Mouse (Mus musculus) spleen, postnatal 36 days (tissue): Measurements from ENCODE around the gene Ntpcr.

Experiments
- DNase-seq, 2 experiments: peaks; one replicate each; pipeline ENCODE4 v3.0.0; 2022; ENCODE audit warnings: low spot score in 2 of 2, mixed read lengths in 1 of 2

Ntpcr gene

DNA sequence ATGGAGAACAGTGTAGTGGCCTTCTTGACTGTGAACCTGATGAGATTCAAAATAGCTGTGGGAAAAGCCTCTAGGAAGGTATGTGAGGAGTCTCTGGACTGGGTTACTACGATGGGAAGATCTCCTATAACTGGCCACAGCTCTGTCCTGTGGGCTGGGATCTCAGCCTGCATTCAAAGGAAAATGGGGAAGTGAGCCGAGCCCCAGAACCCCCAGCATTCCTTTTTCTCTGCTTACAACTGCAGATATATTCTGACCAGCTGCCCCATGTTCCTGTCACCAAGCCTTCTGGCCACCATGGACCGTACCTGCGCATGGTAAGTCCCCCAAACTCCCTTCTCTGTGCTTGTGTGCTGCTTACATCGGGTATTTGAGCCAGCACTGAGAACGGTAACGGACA is at the start of gene Ntpcr:
Gene Ntpcr, plus strand, starts transcription at position 218 of the 400 bp plus-strand sequence.
- DNase-seq = no peak

DNA sequence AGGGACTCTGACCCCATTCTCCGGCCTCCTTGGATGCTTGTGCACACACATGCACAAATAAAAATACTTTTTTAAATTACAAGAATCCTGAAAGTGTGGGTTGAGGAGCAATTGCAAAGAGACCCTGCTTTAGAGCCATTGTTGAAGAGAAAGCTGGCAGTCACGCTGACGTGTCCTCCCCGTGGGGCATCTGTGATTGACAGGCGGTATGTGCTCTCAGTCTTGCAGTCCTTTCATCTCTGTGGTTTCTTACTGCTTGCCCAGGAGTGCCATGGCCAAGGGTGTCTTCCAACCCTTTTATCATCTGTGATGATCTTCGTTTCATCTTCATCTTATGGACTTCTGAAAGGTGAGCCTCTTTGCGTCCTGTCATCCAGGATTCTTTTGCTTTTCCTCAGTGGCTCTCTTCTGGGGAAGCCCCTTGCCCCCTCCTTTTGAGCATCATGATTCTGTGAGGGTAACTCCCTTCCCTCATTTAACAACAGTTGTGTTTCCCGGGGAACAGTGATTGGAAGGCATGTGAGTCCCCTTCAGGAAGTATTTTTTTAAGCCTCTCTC is 48.8 kb upstream of the Ntpcr start:
- no peak for DNase-seq

DNA sequence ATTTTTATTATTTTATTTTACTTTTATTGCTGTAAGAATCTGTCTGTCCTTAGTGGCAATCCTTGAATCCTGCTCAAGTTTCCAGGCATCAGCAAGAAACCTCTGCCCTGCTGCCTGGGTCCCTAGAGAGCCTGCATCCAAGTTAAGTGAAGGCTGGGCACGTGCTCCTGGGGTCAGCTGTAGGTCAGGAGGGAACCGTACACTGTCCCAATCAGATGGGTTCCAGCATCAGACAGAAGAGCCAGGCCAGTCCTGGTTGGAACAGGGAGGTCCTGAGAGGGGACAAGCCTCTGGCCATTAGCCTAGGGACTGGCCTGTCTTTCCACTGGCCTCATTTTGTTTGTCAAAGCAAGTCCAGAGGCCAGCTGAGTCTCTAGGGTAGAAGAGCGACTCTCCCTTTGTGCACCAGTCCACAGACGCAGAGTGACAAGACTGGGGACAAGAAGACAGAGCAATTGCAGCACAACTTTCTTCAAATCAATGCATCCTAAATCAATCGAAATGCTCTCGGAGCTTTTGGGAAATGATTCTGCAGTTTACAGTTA is 44.5 kb upstream of the Ntpcr start:
- DNase-seq = no peak

DNA sequence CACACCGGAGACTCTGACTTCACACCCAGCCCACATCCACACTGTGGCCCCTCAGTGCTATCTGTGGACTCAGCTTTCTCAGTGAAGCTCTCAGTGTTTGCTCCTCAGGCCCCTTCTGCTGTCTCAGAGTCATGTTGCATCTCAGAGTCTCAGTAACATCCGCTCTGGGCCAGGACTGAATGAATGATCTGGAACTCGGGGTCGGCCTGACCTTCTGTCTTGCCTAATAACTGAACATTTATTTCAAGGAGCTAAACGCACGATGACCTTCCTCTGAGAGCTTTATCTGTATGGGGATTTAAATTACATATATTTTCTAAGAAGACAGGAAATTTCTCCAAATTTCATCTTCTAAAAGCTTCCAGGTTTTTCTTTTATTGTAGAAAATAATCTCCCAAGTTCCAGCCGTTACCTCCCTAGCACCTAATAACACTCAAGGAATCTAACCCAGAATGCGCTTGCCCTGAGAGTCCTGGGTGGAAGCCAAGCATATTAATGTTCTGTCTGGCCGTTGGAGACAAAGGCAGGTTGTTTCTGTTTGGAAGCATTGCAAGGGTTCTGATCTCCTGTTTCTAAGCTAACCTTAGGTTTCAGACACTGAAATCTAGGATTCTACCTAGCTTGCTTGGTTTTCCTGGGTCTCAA is 43.4 kb upstream of the Ntpcr start:
- DNase-seq = no peak

DNA sequence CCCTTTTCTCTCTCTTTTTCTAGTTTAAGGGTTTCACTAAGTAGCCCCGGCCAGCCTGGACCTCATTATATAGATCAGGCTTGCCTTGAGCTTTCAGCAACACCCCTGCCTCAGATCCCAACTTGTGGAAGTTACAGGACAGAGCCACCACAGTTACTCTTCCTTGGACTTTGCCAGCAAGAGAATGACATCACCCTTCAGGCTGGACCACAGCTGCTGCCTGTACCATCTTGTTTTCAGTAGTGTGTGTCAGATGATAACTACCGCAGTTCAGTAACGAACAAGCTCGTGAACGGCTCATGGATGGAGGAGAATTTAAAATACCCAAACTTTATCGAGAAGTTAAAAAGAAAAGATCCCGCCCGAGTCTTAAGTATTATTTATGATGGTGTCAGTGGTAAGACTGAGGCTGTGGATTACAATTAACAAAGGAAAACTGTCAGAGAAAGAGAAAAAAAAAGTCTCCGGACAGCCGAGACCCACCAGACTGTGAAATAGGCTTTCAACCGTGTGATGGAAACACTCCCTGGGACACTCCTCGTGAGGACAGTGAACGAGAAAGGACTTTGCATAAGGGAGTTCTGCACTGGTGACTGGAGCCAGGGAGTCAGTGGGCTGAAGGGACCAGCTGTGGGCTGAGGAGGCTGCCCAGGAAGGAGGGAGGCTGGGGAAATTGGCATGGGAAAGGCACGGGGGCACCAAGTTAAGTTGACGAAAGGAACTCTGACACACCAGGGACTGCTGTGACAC is 39.4 kb upstream of the Ntpcr start:
- no peak for DNase-seq

DNA sequence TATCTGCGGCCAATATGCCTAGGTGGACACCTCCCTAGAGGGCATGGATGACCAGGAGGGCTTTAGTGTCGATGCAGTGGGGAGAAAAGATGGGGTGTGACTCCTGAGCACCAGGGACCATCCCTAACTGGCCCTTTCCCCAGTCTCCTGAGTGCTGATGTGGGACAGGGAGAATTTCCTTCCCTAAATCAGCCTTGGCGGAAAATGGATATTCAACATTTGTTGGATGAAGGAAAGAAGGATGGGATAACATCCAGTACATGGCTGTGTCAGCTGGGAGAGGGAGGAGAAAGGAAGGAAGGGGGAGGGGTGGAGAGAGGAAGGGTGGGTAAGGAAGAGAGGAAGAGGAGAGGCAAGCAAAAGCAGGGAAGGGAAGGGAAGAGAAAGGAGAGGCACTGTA is 38.8 kb upstream of the Ntpcr start:
- DNase-seq = no peak

DNA sequence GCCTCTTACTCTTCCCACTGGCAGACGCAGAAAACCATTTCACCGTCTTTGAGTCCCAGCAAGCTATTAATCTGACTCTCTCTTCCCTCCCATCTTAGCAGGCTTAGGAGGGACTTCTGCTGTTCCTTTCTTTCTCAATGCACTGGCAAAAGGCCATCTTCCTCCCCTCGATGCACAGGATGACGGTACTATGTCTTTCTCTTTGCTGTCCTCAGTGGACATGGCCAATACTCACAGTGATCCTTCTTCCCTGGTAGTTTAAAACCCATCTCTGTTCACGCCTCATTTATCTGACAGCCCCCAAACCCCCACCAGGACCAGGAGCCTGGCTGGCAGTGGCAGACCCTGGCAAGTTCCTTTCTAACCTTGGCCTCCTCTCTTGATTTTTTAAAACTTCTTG is 37.3 kb upstream of the Ntpcr start:
- no peak for DNase-seq

DNA sequence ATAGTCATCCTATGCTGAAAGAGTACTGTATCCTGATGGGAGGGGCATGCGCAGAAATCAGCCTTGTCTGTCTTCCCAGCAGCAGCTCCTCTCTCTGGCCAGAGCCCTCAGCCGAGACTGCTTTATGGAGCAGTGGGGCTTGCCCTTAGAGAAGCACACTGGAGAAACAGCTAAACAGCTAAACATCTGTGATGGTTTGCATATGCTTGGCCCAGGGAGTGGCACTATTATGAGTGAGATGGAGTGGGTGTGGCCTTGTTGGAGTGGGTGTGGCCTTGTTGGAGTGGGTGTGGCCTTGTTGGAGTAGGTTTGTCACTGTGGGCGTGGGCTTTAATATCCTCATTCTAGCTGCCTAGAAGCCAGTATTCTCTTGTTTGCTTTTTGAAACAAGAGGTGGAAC is 36.6 kb upstream of the Ntpcr start:
- DNase-seq = no peak

DNA sequence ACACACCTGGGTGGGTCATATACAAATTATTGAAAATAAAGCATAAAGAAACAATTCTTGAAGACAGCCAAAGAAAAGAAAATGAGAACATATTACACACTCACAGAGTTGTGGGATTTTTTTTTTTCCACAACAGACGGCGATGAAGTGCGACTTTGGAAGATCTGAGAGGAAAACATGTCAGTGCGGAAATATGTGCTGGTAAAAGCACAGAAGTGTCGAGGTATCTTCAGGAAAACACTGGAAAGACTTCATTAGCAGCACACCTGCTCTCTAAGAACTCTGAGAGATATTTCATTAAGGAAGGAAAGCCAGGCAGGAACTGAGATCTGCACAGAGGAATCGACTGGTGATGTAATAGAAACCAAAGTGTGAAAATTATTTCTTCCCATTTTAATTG is 33.8 kb upstream of the Ntpcr start:
- no peak for DNase-seq

DNA sequence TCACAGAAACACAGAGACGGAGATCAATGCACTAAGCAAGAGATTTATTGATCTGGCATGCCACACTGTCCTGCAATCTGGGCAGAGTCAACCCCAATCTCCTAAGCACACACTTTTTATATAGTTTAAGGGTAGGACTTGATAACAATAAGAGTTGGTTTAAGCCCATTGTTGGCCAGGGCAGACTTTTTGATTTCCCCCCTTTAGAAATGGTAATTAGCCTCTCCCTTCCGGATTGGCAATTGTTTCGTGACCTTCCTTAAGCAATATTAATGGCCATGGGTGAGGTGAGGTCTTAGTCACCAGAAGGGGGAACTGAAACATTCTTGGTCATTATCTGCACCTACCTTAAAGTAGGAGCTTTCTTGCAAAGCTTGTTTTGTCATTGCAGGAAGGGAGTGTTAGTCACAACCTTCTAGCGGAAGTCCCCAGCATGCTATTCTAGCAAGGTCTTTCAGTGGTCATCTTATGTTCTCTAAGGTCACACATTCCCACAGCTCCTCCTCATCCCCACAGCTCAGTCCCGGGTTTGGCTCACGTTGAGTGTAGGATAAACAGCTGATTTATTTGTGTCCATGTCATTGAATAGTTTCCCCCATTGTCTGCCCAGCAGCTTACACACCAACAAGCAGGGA is 30.3 kb upstream of the Ntpcr start:
- DNase-seq = no peak

DNA sequence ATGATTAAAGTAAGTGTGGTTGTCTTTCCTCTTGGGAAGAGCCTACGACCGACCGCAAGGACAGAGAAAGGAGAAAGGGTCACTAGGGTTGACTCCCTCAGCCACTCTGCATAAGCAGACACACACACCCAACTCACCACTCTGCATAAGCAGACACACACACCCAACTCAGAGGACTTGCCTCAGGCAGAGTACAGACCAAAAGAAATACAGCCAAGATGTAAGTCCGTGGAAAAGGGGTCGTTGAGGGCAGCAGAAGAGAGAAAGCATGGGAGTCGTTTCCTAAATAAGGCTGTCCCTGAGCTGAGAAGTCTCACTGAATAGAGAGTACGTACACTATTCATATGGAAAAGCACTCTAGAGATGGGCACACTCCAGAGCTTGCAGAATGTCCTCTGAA is 29.4 kb upstream of the Ntpcr start:
- no peak for DNase-seq

DNA sequence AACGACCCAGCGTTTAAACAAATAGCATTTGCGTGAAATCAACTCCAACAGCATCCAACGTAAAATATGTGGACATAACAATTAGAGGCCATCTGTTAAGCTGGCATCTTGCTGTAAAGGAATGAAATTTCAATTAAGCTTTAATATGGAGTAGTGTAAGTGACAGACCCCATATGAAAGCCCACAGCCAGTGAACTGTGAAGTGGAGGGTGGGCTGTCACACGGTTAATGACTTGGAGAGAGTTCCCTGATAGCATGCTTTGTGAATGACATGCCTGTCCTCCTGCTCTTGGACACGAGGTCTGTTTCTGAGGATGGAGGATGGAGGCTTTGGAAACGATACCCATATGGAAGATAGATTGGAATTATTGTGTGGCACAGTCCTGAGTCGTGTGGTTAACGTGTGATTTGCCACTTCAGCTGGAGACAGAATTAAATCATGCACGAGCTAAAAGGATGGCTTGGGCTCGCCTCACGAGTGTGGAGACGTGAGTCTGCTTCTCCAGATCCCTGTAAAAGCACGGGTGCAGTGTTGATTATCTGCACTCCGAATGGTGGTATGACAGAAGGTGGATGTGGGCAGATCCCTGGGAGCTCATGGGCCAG is 26.8 kb upstream of the Ntpcr start:
- DNase-seq = no peak

DNA sequence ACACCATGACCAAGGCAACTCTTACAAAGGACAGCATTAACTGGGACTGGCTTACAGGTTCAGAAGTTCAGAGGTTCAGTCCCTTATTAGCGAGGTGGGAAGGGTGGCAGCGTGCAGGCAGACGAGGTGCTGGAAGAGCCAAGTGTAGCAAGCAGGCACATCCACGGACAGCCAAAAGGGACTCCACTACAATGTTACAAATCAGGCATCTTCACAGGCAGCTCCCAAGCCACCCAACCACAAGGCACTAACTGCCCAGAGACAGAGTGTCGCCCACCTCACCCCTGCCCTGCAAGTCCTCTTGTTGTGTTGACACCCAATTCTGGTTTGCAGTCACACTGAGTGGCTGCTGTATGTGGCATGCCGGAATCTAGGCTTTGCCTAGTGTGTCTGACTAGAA is 25.3 kb upstream of the Ntpcr start:
- DNase-seq = no peak

DNA sequence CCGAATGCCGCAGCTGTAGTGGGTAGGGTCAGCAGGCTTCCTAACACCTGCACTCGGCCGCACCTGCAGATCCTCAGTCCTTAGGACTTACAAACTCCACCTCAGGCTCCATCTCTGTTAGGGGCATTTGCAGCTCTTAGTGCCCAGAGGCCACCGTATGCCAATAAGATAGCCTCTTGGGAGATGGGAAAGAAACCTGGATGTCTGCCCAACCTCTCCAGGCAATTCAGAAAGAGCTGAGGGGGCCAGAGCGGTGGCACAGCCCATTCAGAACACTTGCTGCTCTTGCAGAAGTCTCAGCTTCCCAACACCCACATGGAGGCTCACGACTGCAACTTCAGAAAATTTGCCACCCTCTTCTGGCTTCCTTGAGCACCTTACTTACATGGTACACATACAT is 23.9 kb upstream of the Ntpcr start:
- DNase-seq = no peak

DNA sequence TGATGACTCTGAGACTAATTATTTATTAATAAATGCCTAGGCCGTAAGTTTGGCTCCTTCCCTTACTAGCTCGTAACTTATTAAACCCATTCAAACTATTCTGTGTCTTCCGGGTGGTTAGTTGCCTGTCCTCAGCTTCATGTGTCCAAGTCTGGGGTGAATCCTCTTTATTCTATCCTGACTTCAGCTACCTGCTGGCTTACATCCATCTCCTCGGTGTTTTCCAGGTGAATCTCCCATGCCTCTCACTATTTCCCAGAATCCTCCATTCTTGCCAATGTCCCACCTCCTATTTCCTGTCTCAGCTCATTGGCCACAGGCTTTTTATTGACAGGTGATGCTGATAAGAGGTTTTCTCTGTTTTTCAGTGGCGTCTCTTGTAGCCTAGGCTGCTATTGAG is 20.6 kb upstream of the Ntpcr start:
- no peak for DNase-seq

DNA sequence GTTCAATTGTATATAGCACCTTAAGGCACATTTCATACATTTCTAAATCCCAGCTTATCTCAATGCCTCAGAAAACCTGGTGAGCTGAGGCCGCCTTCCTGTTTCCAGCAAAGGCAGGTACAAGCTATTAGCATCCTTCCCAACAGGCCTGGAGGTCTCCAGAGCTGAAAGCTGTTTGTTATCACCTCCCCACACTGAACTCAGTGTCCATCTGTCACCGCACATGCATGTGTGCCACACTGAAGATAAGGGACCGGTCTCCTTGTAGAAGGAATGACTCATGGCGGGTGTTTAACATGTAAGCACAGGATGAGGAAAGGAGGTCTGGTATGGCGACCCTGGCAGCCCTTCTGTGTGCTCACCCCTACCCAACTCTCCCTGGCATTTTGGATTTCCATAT is 18.2 kb upstream of the Ntpcr start:
- peak; percentile 8 to 25 for DNase-seq

DNA sequence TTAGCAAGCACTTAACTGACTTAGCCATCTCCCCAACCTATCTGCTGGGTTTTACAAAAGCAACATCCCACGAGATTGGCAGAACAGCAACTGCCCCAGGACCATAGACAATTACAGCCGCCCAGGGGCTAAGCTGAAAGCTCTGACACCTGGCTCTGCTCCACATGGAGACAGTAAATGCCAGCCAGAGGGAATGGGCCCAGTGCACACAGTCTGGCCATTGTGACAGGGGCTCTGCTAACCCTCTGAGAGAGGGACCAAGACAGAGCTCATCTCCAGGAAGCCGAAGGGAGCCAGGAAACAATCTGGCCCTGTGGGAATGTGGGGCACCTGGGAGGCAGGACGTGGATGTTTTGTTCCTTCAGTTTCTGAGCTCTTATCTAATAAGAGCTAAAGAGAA is 13.6 kb upstream of the Ntpcr start:
- no peak for DNase-seq

DNA sequence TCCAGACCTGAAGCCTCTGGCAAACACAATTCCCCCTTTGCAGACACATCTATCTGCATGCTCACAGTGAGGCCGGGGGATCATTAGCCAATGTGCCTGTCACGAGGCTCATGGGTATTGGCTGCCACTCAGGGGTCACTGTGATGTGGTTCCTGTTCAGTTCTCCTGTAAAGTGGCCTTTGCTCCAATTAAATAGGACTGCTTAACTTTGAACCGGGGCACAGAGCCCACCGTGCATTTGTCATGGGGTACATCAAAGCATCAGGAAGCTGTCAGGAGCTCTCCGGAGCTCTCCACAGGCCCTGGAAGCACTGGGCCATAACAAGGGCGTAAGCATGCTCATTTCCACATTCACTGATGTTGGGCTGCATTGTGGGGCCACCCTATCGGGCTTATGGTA is 13.2 kb upstream of the Ntpcr start:
- no peak for DNase-seq

DNA sequence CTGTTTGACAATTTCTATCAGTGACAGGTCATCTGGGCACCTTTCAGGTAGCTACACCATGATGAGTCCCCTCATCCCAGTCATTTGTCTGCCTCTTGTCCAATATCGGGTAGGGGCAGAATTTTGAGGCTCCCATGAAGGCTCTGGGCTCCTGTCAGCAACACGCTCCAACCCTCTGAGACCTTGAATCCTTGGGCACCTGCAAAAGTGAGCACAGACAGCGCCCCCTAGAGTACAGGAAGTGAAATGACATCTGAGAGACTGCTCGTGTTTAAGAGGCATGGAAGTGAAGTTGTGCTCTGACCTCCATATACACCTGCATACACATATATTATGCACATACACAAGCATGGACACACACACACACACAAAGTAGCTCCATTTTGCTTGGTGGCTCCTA is 10.8 kb upstream of the Ntpcr start:
- DNase-seq = no peak

DNA sequence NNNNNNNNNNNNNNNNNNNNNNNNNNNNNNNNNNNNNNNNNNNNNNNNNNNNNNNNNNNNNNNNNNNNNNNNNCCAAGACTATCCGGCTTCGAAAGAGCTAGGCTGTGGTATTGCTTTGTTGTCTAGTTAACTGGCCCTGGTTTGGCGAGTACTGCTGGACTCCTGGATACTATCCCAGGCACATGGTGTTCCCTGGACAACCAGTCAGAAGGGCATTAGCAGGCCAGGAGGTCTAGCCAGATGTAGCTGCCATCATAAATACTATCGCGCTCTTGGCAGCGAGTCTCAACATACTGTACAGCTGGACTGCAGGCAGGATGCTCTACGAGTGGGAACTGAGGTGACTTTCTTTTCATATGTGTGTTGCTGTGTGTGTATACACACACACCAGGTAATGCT is 7.1 kb upstream of the Ntpcr start:
- no peak for DNase-seq

DNA sequence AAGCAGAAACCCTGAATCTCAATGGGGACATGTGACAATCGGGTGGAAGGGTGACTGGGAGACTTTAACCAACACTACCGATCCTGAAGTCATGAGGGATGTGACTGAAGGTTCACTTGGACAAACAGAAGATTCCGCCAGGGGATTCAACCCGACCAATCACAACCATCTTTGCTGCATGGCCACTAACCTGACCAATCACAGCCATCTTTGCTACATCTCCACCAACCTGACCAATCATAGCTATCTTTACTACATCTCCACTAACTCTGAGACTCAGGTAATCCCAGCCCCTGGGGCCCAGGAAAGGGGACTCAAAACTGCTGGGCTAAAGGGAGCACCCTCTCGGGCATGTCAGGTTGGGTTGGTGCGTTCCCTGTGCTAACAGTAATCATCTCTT is 6.3 kb upstream of the Ntpcr start:
- DNase-seq = no peak
